Mouse (Mus musculus) forebrain, embryonic 11.5 days (tissue): ENCODE measurements around the gene Pik3r1. TPM values are rescaled to one million over a fixed set of nuclear protein-coding genes. Genes with fewer than 3 reads are reported as not detected.

ENCODE experiments used
- ATAC-seq: fragments of 200-750 bp; cut with Nextera tagmentation; replicated peaks from 2 replicates; pipeline ENCODE4 v1.8.0; 2017; ENCODE audit warnings: moderate TSS enrichment; ENCODE audit not compliant: low FRiP score
- DNase-seq: peaks from one replicate; pipeline ENCODE4 v3.0.0-alpha.2; 2017; ENCODE audit warnings: low spot score
- H3K27ac ChIP-seq: fragments of 300-500 bp; sonication (generic); 2 replicates; pipeline ENCODE4 v1.5.1; 2014; ENCODE audit warnings: low read depth, low read length
- H3K27me3 ChIP-seq: fragments of 300-500 bp; sonication (generic); 2 replicates; pipeline ENCODE4 v1.6.1; 2014; ENCODE audit warnings: mild to moderate bottlenecking, low read length, mixed read lengths; ENCODE audit not compliant: control insufficient read depth, insufficient read depth
- H3K36me3 ChIP-seq: fragments of 300-500 bp; sonication (generic); 2 replicates; pipeline ENCODE4 v1.6.1; 2014; ENCODE audit warnings: mild to moderate bottlenecking, low read length, moderate library complexity, mixed read lengths; ENCODE audit not compliant: control insufficient read depth, insufficient read depth
- H3K4me1 ChIP-seq: fragments of 300-500 bp; sonication (generic); replicated peaks from 2 replicates; pipeline ENCODE4 v1.6.1; 2014; ENCODE audit warnings: low read length, mixed read lengths; ENCODE audit not compliant: control insufficient read depth, insufficient read depth
- H3K4me2 ChIP-seq: fragments of 300-500 bp; sonication (generic); 2 replicates; pipeline ENCODE4 v1.6.1; 2014; ENCODE audit warnings: low read depth, mild to moderate bottlenecking, low read length, moderate library complexity, mixed read lengths; ENCODE audit not compliant: severe bottlenecking
- H3K4me3 ChIP-seq: fragments of 300-500 bp; sonication (generic); 2 replicates; pipeline ENCODE4 v1.5.1; 2014; ENCODE audit warnings: low read depth, low read length
- H3K9ac ChIP-seq: fragments of 300-500 bp; sonication (generic); 2 replicates; pipeline ENCODE4 v1.6.1; 2014; ENCODE audit warnings: low read length
- H3K9me3 ChIP-seq: fragments of 300-500 bp; sonication (generic); 2 replicates; pipeline ENCODE4 v1.6.1; 2016; ENCODE audit warnings: low read length, mixed read lengths; ENCODE audit not compliant: control insufficient read depth
- WGBS: fragments of 180-500 bp; shearing (Covaris S2); extraction: QIAGEN DNeasy Blood & Tissue Kit; methylation state at CpG from one replicate; pipeline ENCODE4 v1.1.7; 2014; 5-methylcytosine and 5-hydroxymethylcytosine counted together
- polyA plus RNA-seq: library from polyadenylated mRNA; unstranded; fragments of >200 nt; fragmentation: Nextera tagmentation; extraction: Ambion mirVana; gene quantifications from 2 replicates; pipeline ENCODE4 v1.2.1, GENCODE M21; 2014

The Pik3r1 gene
- polyA plus RNA-seq, 1 experiment from 2014 or later = 18.3 TPM

GRCm38 (mm10) chr13:101694496-101695251, 73.3 kb downstream of the Pik3r1 start:
- WGBS = under 1% methylated on average over 48 of the region's 48 CpGs
- H3K36me3 ChIP-seq = no peaks in the 10 kb centered on the region
- H3K9me3 ChIP-seq = no peaks in the 10 kb centered on the region
- DNase-seq (peak; percentile 74), ATAC-seq (peak; percentile 63)
- H3K4me3 ChIP-seq = peak overlapping the region; percentile 56
- H3K4me1 ChIP-seq = peaks cover 7% of the 10 kb centered on the region; the same call in 1 of the 2 replicates
- H3K9ac ChIP-seq = peak overlapping the region; percentile 73
- H3K27ac ChIP-seq = no peak overlapping the region
- H3K4me2 ChIP-seq = peak overlapping the region; percentile 92
- H3K27me3 ChIP-seq = no peaks in the 10 kb centered on the region

GRCm38 (mm10) chr13:101693967-101694495, 74.0 kb downstream of the Pik3r1 start:
- DNase-seq (peak; percentile 77), ATAC-seq (peak; percentile 77)
- Histone ChIP-seq H3K4me3 (peak overlapping the region; percentile 56), H3K36me3 (no peaks in the 10 kb centered on the region), H3K27me3 (no peaks in the 10 kb centered on the region), H3K9me3 (no peaks in the 10 kb centered on the region), H3K4me1 (peaks cover 7% of the 10 kb centered on the region; the same call in 1 of the 2 replicates), H3K9ac (peak overlapping the region; percentile 73), H3K4me2 (peak overlapping the region; percentile 92), H3K27ac (no peak overlapping the region)
- WGBS = 2% methylated on average over 12 of the region's 12 CpGs

DNA sequence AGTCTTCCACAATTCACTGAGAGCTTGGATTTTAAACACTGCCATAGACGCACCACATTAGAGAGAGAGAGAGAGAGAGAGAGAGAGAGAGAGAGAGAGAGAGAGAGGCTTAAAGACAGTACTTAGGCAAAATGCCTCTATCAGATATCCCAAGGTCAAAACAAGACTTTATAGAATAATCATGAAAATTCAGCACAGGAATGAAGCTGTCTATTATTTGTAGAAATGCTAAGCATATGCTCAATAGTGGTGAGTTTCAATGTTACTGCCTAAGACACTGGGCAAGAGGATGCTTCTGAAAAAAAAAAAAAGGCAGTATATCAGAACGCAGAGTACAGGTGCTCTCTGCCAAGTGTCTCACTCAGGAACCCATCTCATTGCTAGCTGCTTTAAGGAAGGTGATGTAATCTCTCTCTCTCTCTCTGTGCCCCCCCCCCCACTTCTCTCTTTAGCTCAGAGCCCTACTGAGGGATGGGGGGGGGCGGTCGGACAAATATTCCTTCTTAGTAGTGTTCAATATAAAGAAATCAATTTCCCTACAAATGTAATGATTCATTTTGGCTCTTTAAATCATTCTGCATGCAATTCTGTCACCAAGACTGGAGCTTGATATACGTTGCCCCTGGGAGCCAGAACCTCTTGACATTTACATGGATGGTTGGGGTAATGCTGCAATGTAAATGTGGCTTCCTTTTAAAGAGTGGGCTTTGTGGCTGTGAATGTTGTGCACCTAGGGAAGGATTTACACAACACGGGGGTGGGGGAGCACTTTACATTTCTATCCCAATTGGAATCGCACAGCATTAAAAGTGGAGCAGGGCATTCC, 74.9 kb downstream of the Pik3r1 start:
- no peak overlapping the region for H3K9ac ChIP-seq

GRCm38 (mm10) chr13:101692239-101692784, 75.7 kb downstream of the Pik3r1 start:
- Histone ChIP-seq H3K4me3 (peak overlapping the region; percentile 8), H3K9ac (peak overlapping the region; percentile 31; the same call in 1 of the 2 replicates), H3K9me3 (no peaks in the 10 kb centered on the region), H3K4me1 (peaks cover 7% of the 10 kb centered on the region; the same call in 1 of the 2 replicates), H3K36me3 (no peaks in the 10 kb centered on the region), H3K4me2 (peak overlapping the region; percentile 40), H3K27me3 (no peaks in the 10 kb centered on the region), H3K27ac (no peak overlapping the region)
- ATAC-seq = peak; percentile 47; the same call in 1 of the 2 replicates
- 33% methylated on average over 17 of the region's 17 CpGs for WGBS
- DNase-seq = peak; percentile 58

More for the DNA sequence above, 74.9 kb downstream of the Pik3r1 start:
- Histone ChIP-seq H3K4me2 (peak overlapping the region; percentile 92; the same call in 1 of the 2 replicates), H3K27me3 (no peaks in the 10 kb centered on the region), H3K4me3 (peak overlapping the region; percentile 56; the same call in 1 of the 2 replicates), H3K4me1 (peaks cover 7% of the 10 kb centered on the region; the same call in 1 of the 2 replicates), H3K27ac (no peak overlapping the region), H3K36me3 (no peaks in the 10 kb centered on the region), H3K9me3 (no peaks in the 10 kb centered on the region)
- WGBS = 61% methylated on average over 7 of the region's 7 CpGs
- ATAC-seq (no peak), DNase-seq (no peak)

- WGBS = 36% methylated on average over 6 of the region's 6 CpGs
- no peak overlapping the region for H3K4me2 ChIP-seq
- no peaks in the 10 kb centered on the region for H3K27me3 ChIP-seq
- no peaks in the 10 kb centered on the region for H3K36me3 ChIP-seq
- no peak overlapping the region for H3K27ac ChIP-seq
- H3K9me3 ChIP-seq = no peaks in the 10 kb centered on the region
- H3K9ac ChIP-seq = no peak overlapping the region
- DNase-seq = no peak
- peaks cover 7% of the 10 kb centered on the region; the same call in 1 of the 2 replicates for H3K4me1 ChIP-seq
- no peak overlapping the region for H3K4me3 ChIP-seq
- no peak for ATAC-seq
These were observed 76.3 kb downstream of the Pik3r1 start for GRCm38 (mm10) chr13:101691669-101692068.

DNA sequence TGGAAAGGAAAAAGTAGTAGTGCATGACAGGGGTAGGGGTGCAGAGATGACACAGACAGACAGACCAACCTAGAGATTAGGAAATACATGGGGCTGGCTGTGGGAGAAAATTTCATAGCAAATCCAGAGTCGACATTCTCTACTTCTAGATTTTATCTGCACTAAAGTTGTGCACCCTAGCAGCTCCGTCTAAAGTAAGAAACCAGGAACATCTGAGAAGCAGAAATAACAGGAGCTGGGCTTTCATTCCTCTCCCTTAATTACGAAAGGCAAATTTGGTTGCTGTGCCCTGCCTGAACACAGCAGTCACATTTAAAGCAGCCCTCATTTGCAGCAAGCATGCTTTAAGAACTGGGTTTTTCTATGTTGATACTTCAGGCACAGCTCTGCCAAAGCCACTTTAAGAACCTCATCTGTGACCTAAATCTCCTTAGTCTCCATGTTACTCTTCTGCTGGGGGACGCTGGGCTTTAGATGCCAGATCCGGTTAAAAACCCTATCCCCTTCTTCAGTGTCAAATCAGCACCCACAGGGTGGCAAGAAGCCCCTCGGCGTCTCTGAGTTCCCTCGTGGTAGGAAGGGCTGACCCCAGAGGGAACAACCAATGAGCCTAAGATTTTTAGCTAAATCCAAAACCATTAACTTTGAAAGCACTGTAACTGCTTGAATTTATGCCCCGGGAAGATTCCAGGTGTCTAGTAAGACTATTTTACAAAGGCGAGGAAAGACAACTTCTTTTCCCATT, 76.9 kb downstream of the Pik3r1 start:
- DNase-seq (no peak), ATAC-seq (no peak)
- Histone ChIP-seq H3K36me3 (no peaks in the 10 kb centered on the region), H3K4me2 (no peak overlapping the region), H3K27ac (no peak overlapping the region), H3K4me1 (peaks cover 7% of the 10 kb centered on the region; the same call in 1 of the 2 replicates), H3K9ac (no peak overlapping the region), H3K9me3 (no peaks in the 10 kb centered on the region), H3K4me3 (no peak overlapping the region), H3K27me3 (no peaks in the 10 kb centered on the region)
- WGBS = 51% methylated on average over 10 of the region's 10 CpGs

GRCm38 (mm10) chr13:101690167-101690566, 77.8 kb downstream of the Pik3r1 start:
- no peaks in the 10 kb centered on the region for H3K36me3 ChIP-seq
- no peaks in the 10 kb centered on the region for H3K27me3 ChIP-seq
- no peak overlapping the region for H3K27ac ChIP-seq
- no peak overlapping the region for H3K4me2 ChIP-seq
- no peaks in the 10 kb centered on the region for H3K9me3 ChIP-seq
- no peak overlapping the region for H3K9ac ChIP-seq
- no peak overlapping the region for H3K4me3 ChIP-seq
- ATAC-seq (no peak), DNase-seq (no peak)
- H3K4me1 ChIP-seq = peaks cover 7% of the 10 kb centered on the region; the same call in 1 of the 2 replicates
- whole genome bisulfite sequencing = 85% methylated on average over 6 of the region's 6 CpGs
